9 mouse cellular contexts compared by ENCODE assay signal in genomic region chr3:138906112-138906880, GRCm38 (mm10).
DNase-seq lines count a peak whose midpoint lies in the region; ATAC-seq lines count a peak whose summit lies in the region.
"Had no signal": no experiment of that assay in that cellular context is flagged by ENCODE, and none has a peak within 500 bp of the region (broad histone marks: within the 10 kb centered on the region; RNA-seq: fewer than 3 reads in every experiment).

No protein-coding gene starts in this region.

- no peak overlapping the region for H3K9ac ChIP-seq in forebrain, embryonic 16.5 days (replicated peaks; ENCODE audit: low read depth, low read length)
- no peak overlapping the region for H3K9ac ChIP-seq in hindbrain, embryonic 11.5 days (ENCODE audit: low read depth, low read length)

- no peak overlapping the region for H3K4me2 ChIP-seq in forebrain, embryonic 16.5 days (ENCODE audit: low read length)
- no peak overlapping the region for H3K4me2 ChIP-seq in hindbrain, embryonic 11.5 days (replicated peaks; ENCODE audit: low read depth, low read length)

- no peaks in the 10 kb centered on the region for H3K27me3 ChIP-seq in forebrain, embryonic 16.5 days (replicated peaks; ENCODE audit: control insufficient read depth, insufficient read depth, low read length)
- no peaks in the 10 kb centered on the region for H3K27me3 ChIP-seq in hindbrain, embryonic 11.5 days (ENCODE audit: control insufficient read depth, insufficient read depth, low read length)

- no peaks in the 10 kb centered on the region for H3K9me3 ChIP-seq in forebrain, embryonic 16.5 days (ENCODE audit: control insufficient read depth, low read length)
- no peaks in the 10 kb centered on the region for H3K9me3 ChIP-seq in hindbrain, embryonic 11.5 days (ENCODE audit: control insufficient read depth, low read length)

- ATAC-seq in forebrain, embryonic 16.5 days = peak; percentile 68
- ATAC-seq in hindbrain, embryonic 11.5 days (ENCODE audit: low FRiP score) = peak; percentile 80

- H3K4me1 ChIP-seq in forebrain, embryonic 16.5 days (replicated peaks; ENCODE audit: control insufficient read depth, insufficient read depth, low read length) = peaks cover 6% of the 10 kb centered on the region; the same call in 1 of the 2 replicates
- peaks cover 5% of the 10 kb centered on the region for H3K4me1 ChIP-seq in hindbrain, embryonic 11.5 days (replicated peaks; ENCODE audit: control insufficient read depth, insufficient read depth, low read length)

- 32% methylated on average over 17 of the region's 17 CpGs for WGBS in forebrain, embryonic 16.5 days
- 37% methylated on average over 17 of the region's 17 CpGs for WGBS in hindbrain, embryonic 11.5 days

- H3K36me3 ChIP-seq in forebrain, embryonic 16.5 days (ENCODE audit: control insufficient read depth, insufficient read depth) = no peaks in the 10 kb centered on the region
- no peaks in the 10 kb centered on the region for H3K36me3 ChIP-seq in hindbrain, embryonic 11.5 days (ENCODE audit: control insufficient read depth, insufficient read depth, low read length)

- DNase-seq in NIH3T3 (ENCODE audit: low read depth) = peak; percentile 90
- DNase-seq in cerebellum, adult 18-20 months = peak; percentile 78 to 81
- DNase-seq in hindbrain, embryonic 11.5 days (ENCODE audit: low spot score) = peak; percentile 85
- DNase-seq in layer of hippocampus, adult 8-10 months (ENCODE audit: low spot score in 2 of 2) = peak; percentile 56 to 62
- DNase-seq in lung, postnatal 14 days = peak; percentile 79
- DNase-seq in retina, postnatal 7 days (ENCODE audit: low read depth, low spot score) = peak; percentile 59
- DNase-seq in spleen, postnatal 14 days (ENCODE audit: low spot score in 2 of 2) = no peak

- no peak overlapping the region for H3K4me3 ChIP-seq in forebrain, embryonic 16.5 days (replicated peaks; ENCODE audit: low read length)
- H3K4me3 ChIP-seq in hindbrain, embryonic 11.5 days (ENCODE audit: low read depth, low read length) = no peak overlapping the region
- H3K4me3 ChIP-seq: myocyte had no signal

- H3K27ac ChIP-seq in forebrain, embryonic 16.5 days (ENCODE audit: low read length) = no peak overlapping the region
- no peak overlapping the region for H3K27ac ChIP-seq in hindbrain, embryonic 11.5 days (ENCODE audit: low read depth, low read length)

Comparison
In these comparisons a context has a peak if more than half of its experiments do, and no peak if none do; other contexts are left out.
1. DNase-seq: peak in NIH3T3 (single experiment), cerebellum, adult 18-20 months (2 of 2), hindbrain, embryonic 11.5 days (single experiment), layer of hippocampus, adult 8-10 months (2 of 2), lung, postnatal 14 days (single experiment) and retina, postnatal 7 days (single experiment); none in spleen, postnatal 14 days (0 of 2).